Mouse (Mus musculus) forebrain, embryonic 13.5 days (tissue): ENCODE measurements around the gene Fibin. TPM values are rescaled to one million over a fixed set of nuclear protein-coding genes. Genes with fewer than 3 reads are reported as not detected.
A peak's percentile ranks its signal among the peaks of the same experiment; 100 is the strongest.

Experiments
- ATAC-seq: fragments of 200-750 bp; cut with Nextera tagmentation; 2 replicates; pipeline ENCODE4 v1.8.0; 2017
- H3K27ac ChIP-seq: fragments of 300-500 bp; sonication (generic); 2 replicates; pipeline ENCODE4 v1.5.1; 2015; ENCODE audit warnings: inconsistent platforms, mild to moderate bottlenecking, moderate library complexity
- H3K27me3 ChIP-seq: fragments of 300-500 bp; sonication (generic); 2 replicates; pipeline ENCODE4 v1.6.1; 2015; ENCODE audit warnings: mild to moderate bottlenecking, inconsistent platforms
- H3K36me3 ChIP-seq: fragments of 300-500 bp; sonication (generic); 2 replicates; pipeline ENCODE4 v1.6.1; 2015; ENCODE audit warnings: mild to moderate bottlenecking, inconsistent platforms; ENCODE audit not compliant: poor library complexity, severe bottlenecking
- H3K4me1 ChIP-seq: fragments of 300-500 bp; sonication (generic); 2 replicates; pipeline ENCODE4 v1.6.1; 2015; ENCODE audit warnings: inconsistent platforms
- H3K4me2 ChIP-seq: fragments of 300-500 bp; sonication (generic); 2 replicates; pipeline ENCODE4 v1.6.1; 2015; ENCODE audit warnings: inconsistent platforms, mild to moderate bottlenecking, moderate library complexity
- H3K4me3 ChIP-seq: fragments of 300-500 bp; sonication (generic); 2 replicates; pipeline ENCODE4 v1.5.1; 2015; ENCODE audit warnings: mild to moderate bottlenecking, inconsistent platforms
- H3K9ac ChIP-seq: fragments of 300-500 bp; sonication (generic); 2 replicates; pipeline ENCODE4 v1.6.1; 2015; ENCODE audit warnings: mild to moderate bottlenecking, inconsistent platforms
- H3K9me3 ChIP-seq: fragments of 300-500 bp; sonication (generic); replicated peaks from 2 replicates; pipeline ENCODE4 v1.6.1; 2016; ENCODE audit warnings: inconsistent platforms
- WGBS: fragments of 180-500 bp; shearing (Covaris S2); methylation state at CpG from one replicate; pipeline ENCODE4 v1.1.7; 2015; 5-methylcytosine and 5-hydroxymethylcytosine counted together
- polyA plus RNA-seq: library from polyadenylated mRNA; unstranded; fragments of >200 nt; fragmentation: Nextera tagmentation; extraction: Ambion mirVana; gene quantifications from 2 replicates; pipeline ENCODE4 v1.2.1, GENCODE M21; 2015

Fibin gene
- 0.84 and 1.2 TPM in 2 replicates for polyA plus RNA-seq

GRCm38 (mm10) chr2:110362432-110363283, at the start of gene Fibin:
Gene Fibin, minus strand, starts transcription at chr2:110363183.
- Histone ChIP-seq H3K9me3 (no peaks in the 10 kb centered on the region), H3K4me2 (peak within 1 kb of the TSS; percentile 77), H3K27ac (no peak within 1 kb of the TSS), H3K27me3 (peaks cover 9% of the 10 kb centered on the region; the same call in 1 of the 2 replicates), H3K4me1 (peaks cover 11% of the 10 kb centered on the region), H3K9ac (peak within 1 kb of the TSS; percentile 61), H3K36me3 (no peaks in the 10 kb centered on the region), H3K4me3 (peak within 1 kb of the TSS; percentile 45)
- 1% methylated on average over 33 of the region's 33 CpGs for WGBS
- ATAC-seq = peak; percentile 87

DNA sequence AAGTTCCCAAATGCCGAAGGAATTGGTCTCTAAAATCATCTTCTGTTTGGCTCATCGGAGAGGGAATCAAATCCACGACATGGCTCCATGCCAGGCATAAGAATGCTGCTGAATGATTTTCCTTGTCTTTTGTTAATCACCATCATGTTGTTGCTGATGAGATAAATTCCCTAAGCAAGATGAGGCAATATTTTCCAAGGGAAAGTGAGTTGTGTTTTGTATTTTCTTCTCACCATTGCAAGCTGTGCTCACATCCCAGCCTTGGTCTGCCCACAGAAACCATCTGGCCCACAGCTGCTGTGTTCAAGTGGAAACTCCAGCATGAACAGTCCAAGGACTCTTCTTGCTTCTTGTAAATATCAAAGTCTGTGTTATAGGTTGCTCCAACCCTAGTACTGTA, 48.4 kb upstream of the Fibin start:
- H3K27me3 ChIP-seq = no peaks in the 10 kb centered on the region
- H3K9ac ChIP-seq = no peak overlapping the region
- no peak overlapping the region for H3K4me3 ChIP-seq
- WGBS = 92% methylated on average over 3 of the region's 3 CpGs
- H3K36me3 ChIP-seq = no peaks in the 10 kb centered on the region
- no peaks in the 10 kb centered on the region for H3K9me3 ChIP-seq
- H3K27ac ChIP-seq = no peak overlapping the region
- no peaks in the 10 kb centered on the region for H3K4me1 ChIP-seq
- no peak overlapping the region for H3K4me2 ChIP-seq
- ATAC-seq = no peak

- Histone ChIP-seq H3K4me1 (no peaks in the 10 kb centered on the region), H3K9me3 (no peaks in the 10 kb centered on the region), H3K27me3 (no peaks in the 10 kb centered on the region), H3K4me3 (no peak overlapping the region), H3K4me2 (no peak overlapping the region), H3K36me3 (no peaks in the 10 kb centered on the region), H3K27ac (no peak overlapping the region), H3K9ac (no peak overlapping the region)
- ATAC-seq = no peak
These were observed 45.8 kb upstream of the Fibin start for GRCm38 (mm10) chr2:110408757-110409156.

DNA sequence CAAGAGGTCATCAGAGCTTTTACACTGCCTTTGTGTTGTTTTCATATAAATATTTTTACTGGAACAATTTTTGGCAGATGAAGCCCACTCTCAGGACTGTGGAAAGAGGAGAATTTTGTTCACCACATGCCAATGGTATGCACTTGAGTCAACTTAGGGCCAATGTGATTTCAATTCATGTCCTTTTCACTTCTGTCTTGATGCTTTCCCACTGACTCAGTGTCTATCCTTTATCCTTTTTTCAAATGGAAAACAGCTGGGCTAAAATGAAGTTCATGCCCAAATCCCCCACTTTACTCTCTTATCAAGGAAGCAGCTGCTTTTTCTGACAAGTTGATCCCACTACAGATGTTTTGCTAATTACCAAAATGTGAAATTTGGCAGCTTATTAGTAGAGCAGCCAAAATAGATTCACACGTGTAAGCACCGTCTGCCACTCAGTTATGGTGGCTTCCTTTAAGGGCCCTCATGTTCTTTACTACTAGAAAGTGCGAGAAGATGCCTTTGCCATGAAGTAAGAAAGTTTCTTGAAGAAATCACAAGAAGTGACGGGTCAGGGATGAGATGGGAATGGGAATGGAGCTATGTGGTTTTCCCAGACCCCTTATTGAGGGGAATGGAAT, 29.8 kb upstream of the Fibin start:
- WGBS = 79% methylated on average over 4 of the region's 4 CpGs
- Histone ChIP-seq H3K4me2 (no peak overlapping the region), H3K9me3 (no peaks in the 10 kb centered on the region)

GRCm38 (mm10) chr2:110390736-110391409, 27.9 kb upstream of the Fibin start:
- no peak overlapping the region for H3K4me2 ChIP-seq
- no peak overlapping the region for H3K9ac ChIP-seq
- no peak overlapping the region for H3K27ac ChIP-seq
- no peak overlapping the region for H3K4me3 ChIP-seq
- 54% methylated on average over 5 of the region's 5 CpGs for WGBS
- H3K4me1 ChIP-seq = peaks cover 5% of the 10 kb centered on the region; the same call in 1 of the 2 replicates
- peak; percentile 83 for ATAC-seq
- no peaks in the 10 kb centered on the region for H3K36me3 ChIP-seq
- H3K27me3 ChIP-seq = no peaks in the 10 kb centered on the region
- H3K9me3 ChIP-seq = no peaks in the 10 kb centered on the region

More for the DNA sequence above, 29.8 kb upstream of the Fibin start:
- H3K9ac ChIP-seq = no peak overlapping the region
- H3K27ac ChIP-seq = no peak overlapping the region
- H3K27me3 ChIP-seq = no peaks in the 10 kb centered on the region
- peaks cover 5% of the 10 kb centered on the region; the same call in 1 of the 2 replicates for H3K4me1 ChIP-seq
- no peak for ATAC-seq
- H3K36me3 ChIP-seq = no peaks in the 10 kb centered on the region
- H3K4me3 ChIP-seq = no peak overlapping the region

DNA sequence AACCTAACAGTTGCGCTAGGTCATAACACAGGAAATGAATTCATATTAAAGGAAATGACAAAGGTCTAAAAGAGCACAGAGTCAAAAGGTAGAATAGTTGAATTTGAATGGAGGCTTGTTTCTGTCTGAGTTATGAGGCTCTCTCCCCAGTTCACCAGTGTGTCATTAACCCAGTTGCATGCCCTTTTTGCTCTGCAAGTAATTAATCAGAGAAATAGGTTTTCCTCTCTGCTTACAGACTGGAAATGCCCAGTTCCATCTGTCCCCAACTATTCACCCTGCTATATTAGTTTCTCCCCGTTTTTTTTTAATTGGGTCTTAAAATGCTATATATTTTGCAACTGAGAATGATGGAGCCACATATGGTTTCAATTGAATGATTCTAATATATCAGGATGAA, 16.8 kb upstream of the Fibin start:
- Histone ChIP-seq H3K4me3 (no peak overlapping the region), H3K36me3 (no peaks in the 10 kb centered on the region), H3K27ac (no peak overlapping the region), H3K4me2 (no peak overlapping the region), H3K9me3 (no peaks in the 10 kb centered on the region), H3K27me3 (no peaks in the 10 kb centered on the region), H3K4me1 (no peaks in the 10 kb centered on the region), H3K9ac (no peak overlapping the region)
- WGBS = 88% methylated on average over 2 of the region's 2 CpGs
- no peak for ATAC-seq

- no peaks in the 10 kb centered on the region for H3K27me3 ChIP-seq
- no peaks in the 10 kb centered on the region for H3K9me3 ChIP-seq
- H3K9ac ChIP-seq = no peak overlapping the region
- H3K4me2 ChIP-seq = no peak overlapping the region
- no peak overlapping the region for H3K27ac ChIP-seq
- no peak overlapping the region for H3K4me3 ChIP-seq
- WGBS = 94% methylated on average over 1 of the region's 1 CpGs
- H3K4me1 ChIP-seq = 0 out of 2 replicates have a peak, but pooled peaks cover 3% of the 10 kb centered on the region
- no peak for ATAC-seq
- no peaks in the 10 kb centered on the region for H3K36me3 ChIP-seq
These were observed 13.7 kb upstream of the Fibin start for GRCm38 (mm10) chr2:110376660-110377059.

DNA sequence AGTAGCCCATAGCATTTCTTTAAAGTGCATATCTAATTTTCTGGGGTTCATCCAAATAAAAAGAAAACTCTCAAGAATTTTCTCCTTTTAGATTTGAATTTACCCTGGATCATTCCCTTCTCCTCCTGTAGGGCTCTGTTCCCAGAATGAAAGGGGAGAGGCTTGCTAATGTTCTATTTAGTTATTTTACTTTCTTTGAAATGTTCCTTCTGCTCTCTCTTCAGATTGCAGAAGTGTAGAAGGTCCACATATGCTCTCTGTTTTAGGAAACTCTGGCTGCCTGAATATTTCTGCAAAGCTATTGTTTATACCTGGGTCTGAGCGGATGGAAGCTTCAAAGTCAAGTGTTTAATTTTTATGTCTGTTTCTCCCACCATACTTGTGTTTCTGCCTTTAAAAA, 12.5 kb upstream of the Fibin start:
- Histone ChIP-seq H3K9ac (no peak overlapping the region), H3K36me3 (no peaks in the 10 kb centered on the region), H3K9me3 (no peaks in the 10 kb centered on the region), H3K4me1 (0 out of 2 replicates have a peak, but pooled peaks cover 3% of the 10 kb centered on the region), H3K27me3 (no peaks in the 10 kb centered on the region), H3K4me3 (no peak overlapping the region), H3K27ac (no peak overlapping the region), H3K4me2 (no peak overlapping the region)
- ATAC-seq = no peak
- 96% methylated on average over 1 of the region's 1 CpGs for WGBS

GRCm38 (mm10) chr2:110373186-110373585, 10.2 kb upstream of the Fibin start:
- 17% methylated on average over 2 of the region's 2 CpGs for WGBS
- no peak overlapping the region for H3K4me3 ChIP-seq
- ATAC-seq = no peak
- no peak overlapping the region for H3K9ac ChIP-seq
- H3K4me1 ChIP-seq = 0 out of 2 replicates have a peak, but pooled peaks cover 3% of the 10 kb centered on the region
- no peak overlapping the region for H3K27ac ChIP-seq
- H3K27me3 ChIP-seq = no peaks in the 10 kb centered on the region
- no peak overlapping the region for H3K4me2 ChIP-seq
- no peaks in the 10 kb centered on the region for H3K9me3 ChIP-seq
- no peaks in the 10 kb centered on the region for H3K36me3 ChIP-seq

GRCm38 (mm10) chr2:110367382-110367887, 4.5 kb upstream of the Fibin start:
- Histone ChIP-seq H3K36me3 (no peaks in the 10 kb centered on the region), H3K27me3 (peaks cover 4% of the 10 kb centered on the region; the same call in 1 of the 2 replicates), H3K4me1 (peaks cover 7% of the 10 kb centered on the region), H3K9ac (no peak overlapping the region), H3K27ac (no peak overlapping the region), H3K9me3 (no peaks in the 10 kb centered on the region), H3K4me3 (no peak overlapping the region), H3K4me2 (no peak overlapping the region)
- no peak for ATAC-seq
- WGBS = 83% methylated on average over 1 of the region's 1 CpGs

DNA sequence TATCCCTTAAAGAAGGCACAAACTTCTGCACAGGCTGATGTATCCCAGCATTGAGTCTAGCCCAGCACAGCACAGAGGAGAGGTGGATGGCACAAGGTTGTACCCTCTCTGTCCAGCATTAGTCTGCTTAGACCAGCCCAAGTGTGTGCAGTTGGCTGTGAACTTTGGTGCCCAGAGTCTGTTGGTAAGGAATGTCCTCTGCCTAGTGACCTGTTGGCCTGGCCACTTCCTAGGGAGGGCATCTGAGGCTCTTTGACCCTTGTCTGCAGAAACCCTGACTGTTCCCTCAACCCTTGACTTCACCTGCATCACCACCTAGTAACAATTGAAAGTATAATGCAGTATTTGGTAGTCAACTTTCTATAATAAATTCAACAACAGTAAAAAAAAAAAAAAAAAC, 2.4 kb upstream of the Fibin start:
- Histone ChIP-seq H3K27ac (no peak overlapping the region), H3K4me1 (peaks cover 11% of the 10 kb centered on the region), H3K36me3 (no peaks in the 10 kb centered on the region), H3K27me3 (peaks cover 9% of the 10 kb centered on the region; the same call in 1 of the 2 replicates), H3K4me2 (no peak overlapping the region), H3K4me3 (no peak overlapping the region), H3K9me3 (no peaks in the 10 kb centered on the region), H3K9ac (no peak overlapping the region)
- ATAC-seq = no peak

DNA sequence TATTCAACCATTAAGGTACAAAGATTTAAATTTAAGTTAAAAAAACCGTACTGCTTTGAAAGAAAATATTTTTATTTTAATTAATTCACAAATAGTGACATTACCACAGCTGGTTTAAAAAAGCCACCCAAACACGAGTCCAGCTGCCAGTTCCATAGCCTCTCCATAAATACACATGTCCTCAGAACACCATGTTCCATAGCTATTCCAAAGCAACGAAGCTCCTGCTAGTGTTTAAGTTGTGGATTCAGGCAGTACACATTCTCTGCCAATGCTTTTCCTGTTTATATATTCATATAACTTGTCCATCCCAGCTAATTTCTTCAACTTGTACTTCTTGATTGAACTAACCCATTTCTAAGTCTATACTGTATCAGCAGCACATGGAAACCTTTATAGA, 872 bp upstream of the Fibin start:
- Histone ChIP-seq H3K4me1 (peaks cover 11% of the 10 kb centered on the region), H3K27me3 (peaks cover 9% of the 10 kb centered on the region; the same call in 1 of the 2 replicates), H3K27ac (no peak overlapping the region), H3K36me3 (no peaks in the 10 kb centered on the region), H3K4me2 (no peak overlapping the region), H3K4me3 (no peak overlapping the region), H3K9ac (no peak overlapping the region), H3K9me3 (no peaks in the 10 kb centered on the region)
- ATAC-seq = no peak
- 86% methylated on average over 3 of the region's 3 CpGs for WGBS
